Mouse (Mus musculus): Measurements from ENCODE around the gene Supt5.
"Not testable (repeated sequence)": the region's sequence is repeated elsewhere in the genome, so short reads cannot be mapped to it uniquely, and the experiment has no call there.

Supt5 gene

GRCm38 (mm10) chr7:28338108-28338998 lies at the start of gene Supt5:
Supt5 (minus strand) TSS chr7:28338746.
- DNase-seq (ENCODE audit: low spot score), result peak; percentile 96

- DNase-seq (ENCODE audit: low spot score), result not testable (repeated sequence)
Observed at GRCm38 (mm10) chr7:28387384-28387783, 48.8 kb upstream of the Supt5 start.

DNA sequence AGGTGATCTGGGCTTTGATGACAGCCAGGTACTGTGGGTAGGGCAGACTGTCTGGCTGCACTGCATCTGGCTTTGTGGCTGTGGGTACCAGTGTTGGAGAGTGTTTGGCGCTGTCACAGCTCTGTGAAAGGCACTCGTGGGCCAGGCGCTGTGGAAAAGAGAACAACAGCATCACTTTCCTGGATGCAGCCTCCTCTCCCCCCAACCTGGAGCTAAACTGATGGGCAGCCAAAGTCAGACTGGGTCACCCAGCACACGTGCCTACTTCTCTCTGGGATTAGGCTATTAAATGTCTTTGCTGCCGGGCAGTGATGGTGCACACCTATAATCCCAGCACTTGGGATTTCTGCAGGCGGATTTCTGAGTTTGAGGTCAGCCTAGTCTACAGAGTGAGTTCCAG lies 48.3 kb upstream of the Supt5 start:
- not testable (repeated sequence) for DNase-seq (ENCODE audit: low spot score)

GRCm38 (mm10) chr7:28386462-28386861 lies 47.9 kb upstream of the Supt5 start:
- peak; percentile 80 for DNase-seq (ENCODE audit: low spot score)

DNA sequence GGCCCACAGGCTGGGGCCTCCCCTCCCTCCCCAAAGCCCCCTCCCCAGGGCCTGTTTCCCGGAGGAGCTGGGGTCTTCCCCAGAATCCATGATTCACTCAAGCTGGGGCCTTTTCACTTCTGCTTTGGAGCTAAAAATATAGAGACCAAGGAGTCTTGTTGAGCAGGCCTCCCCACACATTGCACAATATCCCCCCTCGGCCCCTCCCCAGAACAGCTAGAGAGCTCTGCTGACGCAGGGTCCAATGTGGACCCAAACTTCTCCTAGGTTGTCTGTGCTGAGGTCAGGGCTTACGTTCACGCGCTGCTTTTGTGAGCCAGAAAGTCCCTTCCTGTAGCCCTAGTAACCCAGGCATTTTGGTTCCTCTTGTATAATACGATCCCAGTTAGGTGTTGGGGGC lies 47.5 kb upstream of the Supt5 start:
- DNase-seq (ENCODE audit: low spot score), result no peak

GRCm38 (mm10) chr7:28385196-28385595 lies 46.6 kb upstream of the Supt5 start:
- no peak for DNase-seq (ENCODE audit: low spot score)

DNA sequence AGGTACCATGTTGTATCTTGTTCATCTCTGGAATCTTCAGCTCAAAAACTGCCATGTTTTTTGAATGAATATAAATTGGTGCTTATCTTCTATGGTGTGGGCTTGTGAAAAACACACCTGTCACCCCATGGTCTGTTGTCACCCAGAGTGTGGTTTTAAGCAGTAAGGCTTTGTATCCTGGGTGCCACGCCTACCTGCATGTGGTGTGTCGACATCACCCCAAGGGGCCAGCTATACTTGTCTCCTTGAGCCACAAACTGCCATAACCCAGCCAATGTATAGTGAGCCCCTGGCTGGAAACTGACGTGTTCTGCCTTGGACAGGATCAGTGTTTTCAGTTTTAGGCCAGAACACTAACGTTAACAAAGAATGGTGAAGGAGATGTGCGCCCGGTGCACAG lies 45.6 kb upstream of the Supt5 start:
- DNase-seq (ENCODE audit: low spot score), result no peak

- DNase-seq (ENCODE audit: low spot score), result no peak
Observed at GRCm38 (mm10) chr7:28383606-28384005, 45.1 kb upstream of the Supt5 start.

DNA sequence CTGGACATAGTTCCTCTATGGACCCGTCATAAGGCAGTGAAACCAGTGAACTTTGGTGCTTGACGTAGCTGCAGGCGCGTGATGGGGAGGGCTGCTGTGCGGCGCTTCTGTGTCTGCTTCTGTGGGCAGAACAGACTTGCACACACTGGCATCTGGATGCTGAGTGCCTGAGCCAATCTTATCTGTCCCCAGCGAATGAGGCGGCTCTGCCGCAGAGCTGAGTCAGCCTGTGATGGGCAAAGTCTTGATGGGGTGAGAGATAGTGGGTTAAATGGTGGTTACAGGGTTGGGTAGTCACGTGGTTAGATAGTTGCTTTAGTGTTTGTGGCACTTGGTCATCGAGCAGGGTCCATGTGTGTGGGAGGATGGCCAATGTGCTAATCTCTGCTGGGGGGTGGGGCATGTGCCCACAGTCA lies 44.4 kb upstream of the Supt5 start:
- DNase-seq (ENCODE audit: low spot score), result no peak

- no peak for DNase-seq (ENCODE audit: low spot score)
Observed at GRCm38 (mm10) chr7:28382347-28382951, 43.9 kb upstream of the Supt5 start.

DNA sequence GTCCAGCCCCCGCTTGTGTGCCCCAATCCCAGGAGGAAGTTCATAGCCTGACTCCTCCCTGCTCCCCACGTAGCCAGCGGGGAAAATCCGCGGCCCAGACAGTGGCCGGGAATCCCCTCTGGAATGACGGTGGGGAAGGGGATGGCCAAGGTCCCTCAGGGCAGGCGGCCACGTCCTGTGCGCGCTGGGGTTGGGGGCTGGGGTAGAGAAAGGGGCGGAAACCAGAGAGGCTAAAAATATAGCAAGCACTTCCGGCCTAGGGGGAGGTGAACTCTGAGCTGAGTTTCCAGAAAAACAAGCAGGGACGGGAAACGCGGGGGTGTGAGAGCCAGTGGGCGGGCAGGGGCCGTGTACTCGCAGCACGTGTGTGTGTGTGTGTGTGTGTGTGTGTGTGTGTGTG lies 43.4 kb upstream of the Supt5 start:
- DNase-seq (ENCODE audit: low spot score), result peak; percentile 79

GRCm38 (mm10) chr7:28381017-28381790 lies 42.7 kb upstream of the Supt5 start:
- peak; percentile 78 for DNase-seq (ENCODE audit: low spot score)

DNA sequence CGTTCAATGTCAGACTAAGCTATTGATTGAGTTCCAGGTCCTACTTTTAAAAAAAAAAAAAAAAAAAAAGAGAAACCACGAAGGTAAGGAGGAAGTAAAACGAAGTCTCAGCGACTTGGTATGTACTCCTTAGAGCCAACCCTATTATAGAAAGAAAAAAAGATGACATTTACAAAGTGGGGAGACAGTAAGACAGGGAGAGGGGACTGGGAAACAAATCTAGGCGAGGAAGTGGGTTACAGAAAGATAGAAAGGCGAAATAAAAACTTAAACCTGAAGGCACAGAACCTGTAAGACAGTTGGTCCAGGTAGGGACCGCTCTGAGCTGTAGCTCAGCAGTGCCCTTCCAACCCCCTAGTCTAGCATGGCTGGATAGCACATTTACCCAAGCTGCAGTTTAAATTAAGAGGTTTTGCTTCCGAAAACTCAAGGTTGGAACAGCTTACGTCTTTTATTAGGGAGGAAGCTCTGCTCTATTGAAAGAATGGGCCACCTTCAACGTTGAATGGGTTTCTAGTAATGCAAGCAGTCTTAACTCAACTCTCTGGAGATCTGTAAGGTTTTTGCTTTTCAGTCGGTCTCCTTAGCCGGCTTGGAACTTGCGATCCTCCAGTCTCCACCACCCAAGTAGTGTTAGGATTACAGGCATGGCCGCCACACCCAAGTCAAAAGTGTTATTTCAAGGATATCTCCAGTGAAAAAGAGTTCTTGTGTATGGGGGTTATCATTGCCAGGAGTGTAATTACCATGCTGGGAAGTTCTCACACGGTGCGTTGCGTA lies 41.9 kb upstream of the Supt5 start, which contains the start of gene Zfp36:
Zfp36 (minus strand) TSS at position 17 of the 780 bp plus-strand sequence.
- no peak for DNase-seq (ENCODE audit: low spot score)

DNA sequence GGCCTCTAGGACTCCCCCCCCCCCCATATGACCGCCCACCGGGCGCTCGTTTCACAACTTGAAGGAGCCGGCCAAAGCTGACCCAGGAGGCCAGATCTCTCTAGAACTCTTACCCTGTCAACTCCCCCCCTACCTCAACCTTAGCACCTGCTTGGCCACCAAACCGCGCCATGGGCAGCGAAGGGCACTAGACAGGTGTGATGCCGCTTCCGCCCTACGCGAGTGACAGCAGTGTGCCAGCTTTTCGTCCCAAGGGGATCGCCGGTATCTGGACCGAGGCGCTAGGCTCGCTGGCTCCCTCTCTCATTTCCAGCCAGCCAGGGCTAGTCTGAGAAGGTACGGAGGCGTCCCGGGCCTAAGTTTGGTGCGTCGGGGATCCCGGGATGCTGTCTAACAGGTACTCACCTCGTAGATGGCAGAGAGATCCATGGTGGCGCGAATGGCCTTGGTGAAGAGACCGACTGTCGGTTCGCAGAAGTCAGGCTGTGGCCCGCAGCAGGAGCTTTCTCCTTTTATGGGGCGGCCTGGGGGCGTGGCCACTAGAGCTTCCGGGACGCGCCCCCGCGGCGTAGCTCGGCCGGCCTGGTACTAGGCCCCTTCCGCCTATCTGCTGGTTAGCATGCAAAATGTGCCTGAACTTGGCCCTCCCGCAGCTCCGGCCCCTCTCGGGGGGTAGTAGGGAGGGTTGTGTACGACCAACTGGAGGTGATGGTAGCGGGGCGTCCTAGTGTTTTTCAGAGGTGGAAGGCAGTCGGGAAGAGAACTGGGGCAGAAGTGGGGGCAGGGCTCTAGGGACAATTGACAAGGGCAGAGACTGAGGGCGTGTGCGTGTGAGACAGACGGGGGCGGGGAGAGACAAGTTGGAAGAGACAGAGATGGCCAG lies 40.5 kb upstream of the Supt5 start:
- DNase-seq (ENCODE audit: low spot score), result peak; percentile 94

DNA sequence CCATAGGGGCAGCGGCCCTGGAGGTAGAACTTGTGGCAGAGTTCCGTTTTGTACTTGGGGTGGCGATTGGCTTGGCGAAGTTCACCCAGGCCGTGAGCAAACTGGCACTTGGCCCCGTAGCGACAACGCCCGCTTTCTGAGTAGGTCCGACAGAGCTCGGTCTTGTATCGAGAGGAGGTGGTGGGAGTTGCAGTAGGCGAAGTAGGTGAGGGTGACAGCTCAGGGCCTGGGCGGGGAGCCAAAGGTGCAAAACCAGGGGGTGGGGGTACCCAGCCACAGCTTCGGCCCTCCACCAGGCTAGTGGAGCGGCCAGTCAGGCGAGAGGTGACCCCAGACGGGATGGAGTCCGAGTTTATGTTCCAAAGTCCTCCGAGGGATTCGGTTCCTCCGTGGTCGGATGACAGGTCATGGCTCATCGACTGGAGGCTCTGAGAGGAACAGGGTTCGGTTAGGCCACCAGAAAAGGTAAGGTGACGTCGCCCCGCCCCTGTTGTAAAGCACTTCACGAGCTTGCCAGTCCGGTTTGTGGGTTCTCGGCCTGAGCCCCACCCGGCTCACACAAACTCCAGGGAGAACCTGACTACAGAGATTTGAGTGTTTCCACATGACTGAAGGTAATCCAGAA lies 39.6 kb upstream of the Supt5 start:
- peak; percentile 52 for DNase-seq (ENCODE audit: low spot score)

DNA sequence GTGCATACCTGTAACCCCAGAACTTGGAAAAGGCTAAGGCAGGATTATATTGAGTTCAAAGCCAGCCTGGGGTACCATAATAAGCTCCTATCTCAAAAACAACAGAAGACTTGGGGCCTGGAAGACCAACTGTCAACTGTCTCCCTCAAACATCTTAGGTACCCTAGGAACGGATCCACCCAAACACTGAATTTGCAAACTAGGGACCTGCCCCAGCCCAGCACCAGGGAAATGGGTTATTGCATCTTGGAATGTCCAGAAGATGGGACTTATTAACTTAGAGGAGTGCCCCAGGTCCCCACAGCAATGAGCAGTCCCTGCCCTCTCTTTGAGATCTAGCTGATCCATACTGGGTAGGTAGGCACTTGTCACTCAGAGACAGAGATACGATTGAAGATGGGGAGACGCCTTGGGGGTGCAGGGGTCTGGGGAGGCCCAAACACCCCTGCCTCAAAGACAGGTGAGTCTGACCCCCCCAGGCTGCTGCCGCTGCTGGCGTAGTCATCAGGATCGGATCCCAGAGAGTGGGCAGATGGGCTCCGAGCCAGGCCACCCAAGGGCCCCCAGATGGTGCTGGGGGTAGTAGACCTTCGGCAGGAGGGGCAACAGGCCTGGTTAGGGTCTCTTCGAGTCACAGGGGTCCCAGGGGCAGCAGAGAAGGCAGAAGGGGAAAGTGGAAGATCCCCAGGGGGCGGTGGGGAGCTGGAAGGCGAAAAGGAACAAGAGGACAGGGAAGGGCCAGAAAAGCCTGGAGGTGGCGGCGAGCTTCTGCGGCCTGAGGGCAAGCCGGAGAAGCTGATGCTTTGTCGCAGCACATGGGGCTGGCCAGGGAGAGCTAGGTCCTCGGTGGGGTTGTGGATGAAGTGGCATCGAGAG lies 38.9 kb upstream of the Supt5 start:
- DNase-seq (ENCODE audit: low spot score), result no peak

GRCm38 (mm10) chr7:28376011-28376771 lies 37.6 kb upstream of the Supt5 start:
- peak; percentile 72 for DNase-seq (ENCODE audit: low spot score)

GRCm38 (mm10) chr7:28375176-28375921 lies 36.8 kb upstream of the Supt5 start:
- peak; percentile 91 for DNase-seq (ENCODE audit: low spot score)

All from ovary, postnatal 36 days (tissue).